Mouse (Mus musculus) cerebellum, adult 8-10 months (tissue): ENCODE measurements around the gene Plk1.

Experiments used
- DNase-seq: peaks from one replicate; pipeline ENCODE4 v3.0.0; 2022

The Plk1 gene

DNA sequence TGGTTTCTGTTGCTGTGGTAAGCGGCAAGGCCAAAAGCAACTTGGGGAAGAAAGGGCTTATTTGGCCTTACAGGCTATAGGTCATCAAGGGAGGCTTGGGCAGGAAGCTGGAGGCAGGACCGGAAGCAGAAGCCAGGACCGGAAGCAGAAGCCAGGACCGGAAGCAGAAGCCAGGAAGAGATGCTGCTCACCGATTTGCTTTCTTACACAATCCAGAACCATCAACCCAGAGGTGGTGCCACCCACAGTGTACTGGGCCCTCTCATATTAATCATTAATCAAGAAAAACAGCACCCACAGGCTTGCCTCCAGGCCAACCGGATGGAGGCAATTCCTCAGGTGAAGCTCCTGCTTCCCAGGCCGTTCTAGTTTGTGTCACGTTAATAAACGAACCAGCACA is 37.5 kb downstream of the Plk1 start:
- DNase-seq, result no peak

DNA sequence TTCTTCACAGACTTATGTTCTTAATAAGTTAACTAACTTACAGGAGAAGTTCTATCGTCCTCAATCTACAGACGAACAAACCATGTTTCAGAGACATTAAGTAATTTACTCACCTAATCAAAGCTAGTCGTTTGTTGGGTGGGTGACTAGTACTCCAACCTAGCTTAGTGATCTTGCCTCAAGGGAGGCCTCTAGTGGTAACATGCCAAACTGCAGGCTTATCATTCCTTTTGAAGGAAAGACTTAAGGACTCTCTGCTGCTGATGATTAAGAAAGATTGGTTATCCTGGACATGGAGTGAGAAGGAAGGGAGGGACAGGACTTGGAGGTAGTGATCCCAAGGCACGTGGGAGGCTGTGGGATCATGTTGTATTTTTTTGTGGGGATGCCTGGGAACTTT is 38.1 kb downstream of the Plk1 start:
- peak; percentile 32 for DNase-seq

DNA sequence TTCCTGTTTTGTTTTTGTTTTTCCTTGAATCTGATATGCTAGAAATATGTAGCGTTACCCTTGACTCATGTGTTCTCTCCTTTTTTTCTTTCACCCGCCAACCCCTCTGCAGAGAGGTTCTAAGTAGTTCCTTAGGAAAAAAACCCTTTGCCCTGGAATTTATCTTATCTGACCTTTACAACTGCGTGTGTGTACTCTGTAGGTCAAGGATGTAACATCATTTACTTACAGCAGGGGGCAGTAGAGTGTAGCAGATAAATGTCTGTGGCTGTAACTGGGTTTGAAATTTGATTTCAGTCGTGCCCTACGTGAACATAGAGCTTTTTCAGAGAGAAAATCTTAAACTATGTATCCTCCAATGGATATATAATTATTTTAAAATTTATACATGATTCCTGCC is 40.1 kb downstream of the Plk1 start:
- peak; percentile 8 for DNase-seq

DNA sequence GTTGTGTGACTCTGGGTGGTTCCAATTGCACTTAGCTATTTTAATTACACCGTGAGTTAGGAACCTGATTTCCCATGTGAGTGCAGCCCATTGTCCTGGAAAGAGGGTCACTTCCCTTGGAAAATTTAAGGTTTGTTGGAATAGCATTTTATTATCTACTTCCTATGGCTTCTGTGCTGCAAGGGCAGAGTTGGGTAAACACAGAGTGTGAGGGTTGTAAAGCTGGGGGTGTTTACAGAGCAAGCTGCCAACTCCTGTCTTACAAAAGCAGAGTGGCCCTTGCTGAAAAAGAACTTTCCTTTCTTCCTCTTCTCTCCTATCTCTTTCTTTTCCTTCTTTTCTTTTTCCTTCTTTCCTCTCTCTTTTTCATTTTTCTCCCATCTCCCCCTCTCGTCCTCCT is 44.7 kb downstream of the Plk1 start:
- no peak for DNase-seq

DNA sequence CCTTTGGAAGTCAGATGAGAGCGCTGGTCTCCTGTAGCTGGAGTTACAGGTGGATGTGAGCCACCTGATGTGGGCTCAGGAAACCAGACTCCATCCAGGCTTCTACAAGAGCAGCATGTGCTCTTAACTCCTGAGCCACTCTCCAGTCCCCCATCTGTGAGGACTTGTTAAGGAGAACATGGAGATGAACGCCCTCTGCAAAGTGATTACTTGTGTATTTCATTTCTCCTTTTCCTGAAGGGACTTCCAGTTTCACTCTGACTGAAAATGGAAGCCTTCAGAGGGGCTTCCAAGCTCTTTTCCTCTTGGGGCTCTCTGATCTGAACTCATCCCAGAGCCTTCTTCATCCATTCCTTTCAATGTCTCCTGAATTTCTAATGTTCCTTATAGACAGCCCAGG is 46.9 kb downstream of the Plk1 start:
- no peak for DNase-seq

DNA sequence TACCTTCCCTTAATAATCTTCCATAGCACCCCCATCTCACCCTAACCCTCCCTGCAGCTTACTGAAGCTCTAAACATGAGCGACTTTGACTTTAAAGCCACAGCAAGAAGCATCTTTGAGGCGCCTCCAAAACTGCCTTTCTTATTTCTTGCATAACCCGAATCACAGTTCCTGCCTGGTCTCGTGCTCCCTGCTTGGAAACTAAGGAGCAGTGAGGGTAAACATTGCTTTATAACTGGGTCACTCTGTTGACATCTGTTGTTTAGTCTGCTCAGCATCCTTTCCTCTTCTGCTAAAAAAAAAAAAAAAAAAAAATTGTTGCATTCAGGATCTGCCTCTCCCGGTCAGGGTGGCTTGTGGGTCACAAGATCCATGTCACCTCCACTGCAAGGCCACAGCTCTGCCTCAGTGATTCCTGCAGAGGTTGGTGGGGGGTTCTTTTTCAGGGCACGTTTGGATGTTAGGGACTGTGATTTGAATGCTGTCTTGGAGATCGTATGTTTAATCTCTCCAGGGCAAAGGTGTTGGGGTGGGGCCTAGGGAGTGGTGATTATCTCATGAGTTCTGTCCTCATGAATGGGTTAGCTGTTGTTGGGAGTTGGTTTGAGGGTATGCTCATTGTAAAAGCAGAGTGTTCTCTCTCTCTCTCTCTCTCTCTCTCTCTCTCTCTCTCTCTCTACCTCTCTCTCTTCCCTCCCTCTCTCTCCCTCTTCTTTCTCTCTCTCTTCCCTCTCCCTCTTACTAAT is 49.2 kb downstream of the Plk1 start:
- no peak for DNase-seq

DNA sequence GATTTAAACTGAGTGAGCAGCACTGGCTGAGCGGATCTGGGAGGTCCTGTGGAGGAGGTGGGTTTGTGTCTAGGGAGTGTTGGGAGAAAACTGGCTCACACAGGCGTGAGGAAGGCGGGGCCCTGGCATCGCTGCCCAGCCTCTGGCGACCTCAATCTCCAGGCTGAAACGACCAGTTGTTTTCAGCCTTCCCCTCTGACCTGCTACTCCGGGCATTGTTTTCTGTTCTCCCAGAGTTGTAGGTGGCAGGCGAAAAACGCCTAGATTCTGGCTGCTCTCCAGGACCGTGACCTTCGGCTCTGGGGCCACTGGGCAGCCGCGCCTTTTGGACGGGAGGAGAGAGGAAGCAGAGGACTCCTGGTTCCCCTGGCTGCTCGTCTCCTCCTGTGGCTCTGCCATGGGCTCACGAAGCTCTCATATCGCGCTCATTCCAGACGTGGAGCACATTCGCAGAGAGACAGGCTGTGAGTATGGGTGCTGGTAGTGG is 60.1 kb downstream of the Plk1 start, which contains the start of gene Chp2:
Chp2 (plus strand) TSS at position 182 of the 487 bp plus-strand sequence.
- no peak for DNase-seq
